Mouse (Mus musculus) neutrophil, adult 65 days (primary cell): ENCODE results near the gene Hs6st3. TPM values are rescaled to one million over a fixed set of nuclear protein-coding genes. Genes with fewer than 3 reads are reported as not detected.

Experiments
- total RNA-seq: library from RNA; stranded (reverse); gene quantifications from 2 replicates; pipeline ENCODE4 v1.2.4, GENCODE M21; 2023

The Hs6st3 gene
- not detected in 2 replicates for total RNA-seq

GRCm38 (mm10) chr14:119137906-119138785, at the start of gene Hs6st3:
Gene Hs6st3, plus strand, starts transcription at chr14:119138341.

GRCm38 (mm10) chr14:119098851-119099569, 39.1 kb upstream of the Hs6st3 start, which contains the start of gene Uggt2:
Gene Uggt2, minus strand, starts transcription at chr14:119099430.

Other genes starting within 250 kb of the Hs6st3 start
- gene Dzip1, start 212.9 kb upstream of the Hs6st3 start, total RNA-seq: not detected in 2 replicates
- 23.4 and 26.6 TPM in 2 replicates for gene Dnajc3, start 200.4 kb upstream of the Hs6st3 start, total RNA-seq
- not detected in 2 replicates for gene Uggt2, start 38.9 kb upstream of the Hs6st3 start, total RNA-seq